Mouse (Mus musculus): ENCODE measurements around the gene Sin3a. TPM values are rescaled to one million over a fixed set of nuclear protein-coding genes. Genes with fewer than 3 reads are reported as not detected.

Sin3a gene
- polyA plus RNA-seq, 1 experiment = 29.2 TPM

DNA sequence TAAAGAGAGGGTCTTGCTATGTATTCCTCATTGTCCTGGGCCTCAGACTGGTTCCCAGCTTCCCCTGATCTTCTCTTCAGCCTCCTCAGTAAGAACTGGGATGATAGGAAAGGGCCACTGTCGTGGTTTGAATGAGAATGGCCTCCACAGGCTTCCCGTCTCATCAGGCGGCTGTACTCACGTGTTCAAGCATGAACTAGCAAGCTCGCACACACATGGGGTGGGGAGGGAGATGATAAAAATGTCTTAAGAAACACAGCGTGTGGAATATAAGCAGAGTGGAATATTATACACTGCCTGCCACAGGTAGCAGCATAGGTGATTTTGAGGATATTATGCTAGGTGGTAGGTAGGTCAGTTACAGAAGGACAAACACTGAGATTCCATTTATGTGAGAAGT, 77.2 kb downstream of the Sin3a start:
- 75% methylated on average over 6 of the region's 6 CpGs for WGBS
- H3K4me3 ChIP-seq (replicated peaks; ENCODE audit: control insufficient read depth, low read depth, low read length) = no peak overlapping the region
- H3K4me1 ChIP-seq (ENCODE audit: control insufficient read depth, insufficient read depth, low read length) = no peaks in the 10 kb centered on the region; the same call in 1 of the 2 replicates
- TF ChIP-seq POLR2A (IDR thresholded peaks at IDR 0.05; ENCODE audit: borderline replicate concordance, control insufficient read depth, low read depth, low read length) = no peak
- TF ChIP-seq CTCF (IDR thresholded peaks at IDR 0.05; ENCODE audit: control insufficient read depth, insufficient read depth, low read length) = no peak
- H3K27ac ChIP-seq (ENCODE audit: control insufficient read depth, insufficient read depth, low read depth, low read length, poor library complexity) = peak overlapping the region; percentile 34; the same call in 1 of the 2 replicates

DNA sequence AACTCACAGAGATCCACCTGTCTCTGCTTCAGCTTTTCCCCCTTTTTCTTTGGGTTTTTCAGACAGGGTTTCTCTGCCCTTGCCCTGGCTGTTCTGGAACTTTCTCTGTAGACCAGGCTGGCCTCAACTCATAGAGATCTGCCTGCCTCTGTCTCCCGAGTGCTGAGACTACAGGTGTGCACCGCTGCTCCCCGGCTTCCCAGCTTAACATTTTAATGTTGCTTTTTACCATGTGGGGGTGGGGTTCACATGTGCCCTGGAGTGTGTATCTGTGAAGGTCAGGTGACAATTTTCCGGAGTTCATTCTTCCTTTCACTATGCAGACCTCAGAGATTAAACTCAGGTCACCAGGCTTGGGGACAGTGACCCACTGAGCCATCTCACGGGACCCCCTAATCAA, 78.4 kb downstream of the Sin3a start:
- WGBS = 82% methylated on average over 5 of the region's 5 CpGs
- Histone ChIP-seq H3K27ac (ENCODE audit: control insufficient read depth, insufficient read depth, low read depth, low read length, poor library complexity) (no peak overlapping the region), H3K4me3 (replicated peaks; ENCODE audit: control insufficient read depth, low read depth, low read length) (no peak overlapping the region), H3K4me1 (ENCODE audit: control insufficient read depth, insufficient read depth, low read length) (no peaks in the 10 kb centered on the region; the same call in 1 of the 2 replicates)
- no peak for TF ChIP-seq POLR2A (IDR thresholded peaks at IDR 0.05; ENCODE audit: borderline replicate concordance, control insufficient read depth, low read depth, low read length)
- no peak for TF ChIP-seq CTCF (IDR thresholded peaks at IDR 0.05; ENCODE audit: control insufficient read depth, insufficient read depth, low read length)

DNA sequence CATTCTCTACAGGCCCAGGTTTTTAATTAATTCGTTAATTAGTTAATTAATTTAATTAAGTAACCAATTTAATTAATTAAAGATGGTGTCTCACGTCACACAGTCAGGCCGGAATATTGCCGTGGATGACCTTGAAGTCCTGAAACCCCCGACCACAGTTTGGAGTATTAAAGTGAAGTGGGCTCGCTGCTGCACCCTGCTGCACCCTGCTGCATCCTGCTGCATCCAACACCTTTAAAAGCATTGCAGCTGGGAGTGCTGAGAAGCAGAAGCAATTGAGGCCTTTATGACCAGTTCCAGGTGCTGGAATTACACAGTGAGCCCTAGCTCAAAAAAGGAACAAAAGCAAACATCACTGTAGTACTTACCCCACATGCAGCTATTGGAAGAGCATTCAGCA, 80.5 kb downstream of the Sin3a start:
- Histone ChIP-seq H3K4me1 (ENCODE audit: control insufficient read depth, insufficient read depth, low read length) (peaks cover 2% of the 10 kb centered on the region), H3K4me3 (replicated peaks; ENCODE audit: control insufficient read depth, low read depth, low read length) (no peak overlapping the region), H3K27ac (ENCODE audit: control insufficient read depth, insufficient read depth, low read depth, low read length, poor library complexity) (no peak overlapping the region)
- TF ChIP-seq POLR2A (IDR thresholded peaks at IDR 0.05; ENCODE audit: borderline replicate concordance, control insufficient read depth, low read depth, low read length) = no peak
- no peak for TF ChIP-seq CTCF (IDR thresholded peaks at IDR 0.05; ENCODE audit: control insufficient read depth, insufficient read depth, low read length)
- WGBS = 72% methylated on average over 6 of the region's 6 CpGs

DNA sequence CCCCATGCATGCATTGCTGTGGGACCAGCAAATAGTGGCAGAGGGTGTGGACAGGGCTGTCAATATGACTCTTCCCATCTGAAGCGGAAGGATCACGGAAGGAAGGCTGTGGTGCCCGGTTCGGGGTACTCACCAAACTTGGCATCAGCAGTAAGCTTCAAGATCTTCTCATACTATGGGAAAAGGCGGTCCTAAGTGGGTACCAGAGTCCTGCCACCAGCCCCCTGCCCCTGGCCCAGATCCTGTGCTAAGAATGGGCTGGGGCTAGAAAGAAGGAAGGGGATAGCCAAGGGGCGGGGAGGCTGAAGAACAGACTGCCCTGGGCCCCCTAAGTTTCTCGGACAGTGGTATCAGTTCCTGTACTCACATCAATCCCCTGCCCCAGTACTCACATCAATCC, 84.5 kb downstream of the Sin3a start:
- WGBS = 91% methylated on average over 7 of the region's 7 CpGs
- no peak for TF ChIP-seq CTCF (IDR thresholded peaks at IDR 0.05; ENCODE audit: control insufficient read depth, insufficient read depth, low read length)
- no peak for TF ChIP-seq POLR2A (IDR thresholded peaks at IDR 0.05; ENCODE audit: borderline replicate concordance, control insufficient read depth, low read depth, low read length)
- H3K4me3 ChIP-seq (replicated peaks; ENCODE audit: control insufficient read depth, low read depth, low read length) = no peak overlapping the region
- H3K27ac ChIP-seq (ENCODE audit: control insufficient read depth, insufficient read depth, low read depth, low read length, poor library complexity) = no peak overlapping the region
- H3K4me1 ChIP-seq (ENCODE audit: control insufficient read depth, insufficient read depth, low read length) = peaks cover 2% of the 10 kb centered on the region

DNA sequence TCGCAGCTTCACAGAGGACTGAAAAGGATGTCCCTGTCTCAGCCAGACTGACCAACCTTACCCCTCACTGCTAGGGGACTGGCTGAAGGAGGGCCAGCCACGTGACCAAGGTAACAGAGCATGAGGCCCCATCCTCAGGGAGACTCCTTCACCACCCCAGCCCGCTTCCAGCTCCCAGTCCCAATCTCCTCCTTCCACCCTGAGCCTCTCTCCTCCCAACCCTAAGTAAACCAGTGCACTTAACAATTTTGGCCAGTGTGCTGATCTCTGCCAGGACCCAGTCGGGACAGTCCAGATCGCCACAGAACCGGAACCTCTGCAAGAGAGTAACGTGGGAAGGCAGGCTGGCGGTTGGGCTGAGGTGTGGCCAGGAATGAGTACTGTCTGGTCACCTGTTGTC, 85.0 kb downstream of the Sin3a start:
- TF ChIP-seq POLR2A (IDR thresholded peaks at IDR 0.05; ENCODE audit: borderline replicate concordance, control insufficient read depth, low read depth, low read length) = no peak
- TF ChIP-seq CTCF (IDR thresholded peaks at IDR 0.05; ENCODE audit: control insufficient read depth, insufficient read depth, low read length) = no peak
- H3K4me1 ChIP-seq (ENCODE audit: control insufficient read depth, insufficient read depth, low read length) = peaks cover 2% of the 10 kb centered on the region
- H3K27ac ChIP-seq (ENCODE audit: control insufficient read depth, insufficient read depth, low read depth, low read length, poor library complexity) = no peak overlapping the region
- 91% methylated on average over 8 of the region's 8 CpGs for WGBS
- no peak overlapping the region for H3K4me3 ChIP-seq (replicated peaks; ENCODE audit: control insufficient read depth, low read depth, low read length)

DNA sequence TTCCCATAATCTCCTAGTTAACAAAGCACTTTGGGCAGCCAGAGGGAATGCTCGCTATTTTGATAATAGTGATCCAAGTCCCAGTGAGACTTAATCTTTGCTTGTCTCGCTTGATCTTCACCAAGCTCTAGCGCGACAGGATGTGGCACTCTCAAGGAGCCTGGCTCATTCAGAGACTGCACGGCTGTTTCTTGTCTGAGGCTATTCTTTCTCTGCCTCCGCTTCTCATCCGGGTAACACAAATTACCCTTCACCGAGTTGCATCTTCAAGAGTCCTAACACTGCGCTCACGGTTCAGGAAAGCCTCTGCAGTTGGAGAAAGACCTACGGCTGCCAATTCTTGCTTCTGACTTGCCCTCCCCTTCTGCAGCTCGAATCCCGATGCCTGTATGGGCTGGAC, 85.7 kb downstream of the Sin3a start:
- peaks cover 2% of the 10 kb centered on the region for H3K4me1 ChIP-seq (ENCODE audit: control insufficient read depth, insufficient read depth, low read length)
- 29% methylated on average over 13 of the region's 13 CpGs for WGBS
- H3K27ac ChIP-seq (ENCODE audit: control insufficient read depth, insufficient read depth, low read depth, low read length, poor library complexity) = no peak overlapping the region
- TF ChIP-seq CTCF (IDR thresholded peaks at IDR 0.05; ENCODE audit: control insufficient read depth, insufficient read depth, low read length) (no peak), POLR2A (IDR thresholded peaks at IDR 0.05; ENCODE audit: borderline replicate concordance, control insufficient read depth, low read depth, low read length) (no peak)
- peak overlapping the region; percentile 74 for H3K4me3 ChIP-seq (replicated peaks; ENCODE audit: control insufficient read depth, low read depth, low read length)

DNA sequence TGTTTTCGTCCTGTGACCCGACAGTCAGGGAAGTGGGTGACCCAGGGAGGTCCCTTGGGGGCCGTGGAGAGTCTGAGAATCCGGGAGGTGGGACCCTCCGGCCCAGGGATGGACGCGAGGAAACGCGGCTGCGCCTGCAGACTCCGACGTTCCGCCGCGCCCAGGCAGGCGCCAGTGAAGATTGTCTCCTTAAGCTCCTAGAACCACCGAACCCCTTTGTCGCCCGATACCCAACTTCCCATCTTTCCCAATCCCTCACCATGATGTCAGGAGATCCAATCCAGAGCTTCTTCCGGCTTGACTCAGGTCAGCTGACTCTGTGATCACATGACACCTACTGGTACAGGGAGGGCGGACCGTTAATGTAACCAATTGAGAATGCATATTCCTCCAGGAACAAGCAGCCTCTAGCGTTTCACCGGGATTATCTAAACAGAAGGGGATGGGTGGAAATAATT, 86.2 kb downstream of the Sin3a start, which contains the start of gene Commd4:
Commd4 (minus strand) TSS at position 319 of the 458 bp plus-strand sequence.
- Histone ChIP-seq H3K4me1 (ENCODE audit: control insufficient read depth, insufficient read depth, low read length) (peaks cover 2% of the 10 kb centered on the region), H3K27ac (ENCODE audit: control insufficient read depth, insufficient read depth, low read depth, low read length, poor library complexity) (no peak within 1 kb of the TSS), H3K4me3 (replicated peaks; ENCODE audit: control insufficient read depth, low read depth, low read length) (peak within 1 kb of the TSS; percentile 74)
- WGBS = under 1% methylated on average over 24 of the region's 24 CpGs
- TF ChIP-seq CTCF (IDR thresholded peaks at IDR 0.05; ENCODE audit: control insufficient read depth, insufficient read depth, low read length) = no peak
- no peak; the same call in 1 of the 2 replicates for TF ChIP-seq POLR2A (IDR thresholded peaks at IDR 0.05; ENCODE audit: borderline replicate concordance, control insufficient read depth, low read depth, low read length)

DNA sequence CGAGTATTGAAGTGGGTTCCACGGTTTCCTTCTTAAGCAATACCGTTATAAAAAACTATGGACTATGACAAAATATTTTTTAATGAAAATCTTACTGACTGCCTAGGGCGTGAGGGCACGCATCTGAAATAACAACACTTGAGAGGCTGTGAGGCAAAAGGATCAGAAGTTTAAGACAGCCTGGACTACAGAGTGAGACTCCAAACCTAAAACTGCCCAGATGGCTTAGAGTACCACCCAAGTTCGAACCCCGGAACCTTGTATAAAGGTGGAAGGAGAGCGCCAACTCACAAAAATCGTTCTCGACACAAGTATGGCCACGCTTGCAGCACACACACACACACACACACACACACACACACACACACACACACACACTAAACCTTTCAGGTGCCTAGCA, 86.7 kb downstream of the Sin3a start:
- TF ChIP-seq CTCF (IDR thresholded peaks at IDR 0.05; ENCODE audit: control insufficient read depth, insufficient read depth, low read length) (no peak), POLR2A (IDR thresholded peaks at IDR 0.05; ENCODE audit: borderline replicate concordance, control insufficient read depth, low read depth, low read length) (no peak)
- Histone ChIP-seq H3K4me3 (replicated peaks; ENCODE audit: control insufficient read depth, low read depth, low read length) (peak overlapping the region; percentile 74), H3K4me1 (ENCODE audit: control insufficient read depth, insufficient read depth, low read length) (peaks cover 2% of the 10 kb centered on the region), H3K27ac (ENCODE audit: control insufficient read depth, insufficient read depth, low read depth, low read length, poor library complexity) (no peak overlapping the region)
- 39% methylated on average over 11 of the region's 11 CpGs for WGBS

DNA sequence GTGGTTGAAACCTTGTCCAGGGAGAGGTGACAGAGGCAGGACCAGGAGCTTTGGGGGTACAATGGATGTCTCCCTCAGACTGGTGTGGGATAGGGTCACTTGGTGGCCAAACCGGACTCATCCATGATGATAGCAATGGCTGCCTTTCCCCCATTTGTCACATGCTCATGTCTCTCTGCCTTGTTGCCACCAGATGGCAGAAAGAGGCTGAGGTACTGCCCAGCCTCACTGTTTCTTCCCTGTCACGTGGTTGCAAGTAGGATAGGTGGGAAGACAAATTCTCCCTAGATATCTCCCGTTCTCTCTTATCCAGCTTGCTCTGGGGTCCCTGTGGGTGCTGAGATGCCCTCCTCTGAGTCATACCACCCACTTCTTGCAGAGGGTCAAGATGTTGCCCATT, 90.7 kb downstream of the Sin3a start:
- no peak overlapping the region for H3K27ac ChIP-seq (ENCODE audit: control insufficient read depth, insufficient read depth, low read depth, low read length, poor library complexity)
- H3K4me3 ChIP-seq (replicated peaks; ENCODE audit: control insufficient read depth, low read depth, low read length) = no peak overlapping the region
- 6% methylated on average over 3 of the region's 3 CpGs for WGBS

More for the DNA sequence above, 90.7 kb downstream of the Sin3a start:
- TF ChIP-seq POLR2A (IDR thresholded peaks at IDR 0.05; ENCODE audit: borderline replicate concordance, control insufficient read depth, low read depth, low read length) (no peak), CTCF (IDR thresholded peaks at IDR 0.05; ENCODE audit: control insufficient read depth, insufficient read depth, low read length) (peak; percentile 48; the same call in 1 of the 2 replicates)
- H3K4me1 ChIP-seq (ENCODE audit: control insufficient read depth, insufficient read depth, low read length) = no peaks in the 10 kb centered on the region

Measured in bone marrow, adult 2 months (tissue).